Mouse (Mus musculus) layer of hippocampus, adult 18-20 months (tissue): ENCODE measurements around the gene Gpr137. TPM values are rescaled to one million over a fixed set of nuclear protein-coding genes. Genes with fewer than 3 reads are reported as not detected.
"Not testable (repeated sequence)": the region's sequence is repeated elsewhere in the genome, so short reads cannot be mapped to it uniquely, and the experiment has no call there.

ENCODE experiments used
- DNase-seq, 2 experiments: peaks; one replicate each; pipeline ENCODE4 v3.0.0; 2022; ENCODE audit warnings: low spot score in 2 of 2
- long read RNA-seq: library from polyadenylated mRNA; stranded (forward); transcript quantifications from one replicate; pipeline ENCODE4 v2.0.0, GENCODE M21; 2021
- total RNA-seq, 2 experiments: library from RNA; stranded (reverse); gene quantifications; 2 replicates each; pipeline ENCODE4 v1.2.3; 2021

The Gpr137 gene
- 100 to 1,000 TPM; 105 to 108 TPM for total RNA-seq
- long read RNA-seq, transcript Gpr137-205 (7 exons, 1,858 nt): major isoform, 33 of 48 reads
- long read RNA-seq, partial matches to known transcripts: 2 of 48 reads
- long read RNA-seq, other reads (novel, unspliced or antisense): 10 of 48 reads

GRCm38 (mm10) chr19:6942249-6942691 is at the start of gene Gpr137:
Gene Gpr137 (minus strand): TSS chr19:6942480.
- peak; percentile 90 to 96 for DNase-seq

GRCm38 (mm10) chr19:6991166-6991565 is 48.9 kb upstream of the Gpr137 start:
- not testable (repeated sequence) for DNase-seq

GRCm38 (mm10) chr19:6990712-6991111 is 48.4 kb upstream of the Gpr137 start:
- no peak for DNase-seq

GRCm38 (mm10) chr19:6989251-6989650 is 47.0 kb upstream of the Gpr137 start:
- no peak for DNase-seq

- no peak for DNase-seq
Observed at GRCm38 (mm10) chr19:6987904-6988285, 45.6 kb upstream of the Gpr137 start.

- no peak for DNase-seq
Observed at GRCm38 (mm10) chr19:6987061-6987903, 45.0 kb upstream of the Gpr137 start, which contains the start of gene Vegfb. Gene Vegfb (minus strand): TSS chr19:6987651.

GRCm38 (mm10) chr19:6985951-6986708 is 43.9 kb upstream of the Gpr137 start:
- DNase-seq: no peak

- no peak for DNase-seq
Observed at GRCm38 (mm10) chr19:6985300-6985699, 43.0 kb upstream of the Gpr137 start.

GRCm38 (mm10) chr19:6983621-6984020 is 41.3 kb upstream of the Gpr137 start:
- DNase-seq: no peak

GRCm38 (mm10) chr19:6981465-6981864 is 39.2 kb upstream of the Gpr137 start:
- no peak for DNase-seq

GRCm38 (mm10) chr19:6980381-6981093 is 38.3 kb upstream of the Gpr137 start, which contains the start of gene Fkbp2:
Gene Fkbp2 (minus strand): TSS chr19:6980501.
- peak; percentile 98 to 99 for DNase-seq

GRCm38 (mm10) chr19:6979486-6980380 is 37.5 kb upstream of the Gpr137 start:
- DNase-seq: peak; percentile 99

GRCm38 (mm10) chr19:6979001-6979479 is 36.8 kb upstream of the Gpr137 start:
- peak in 1 of 2 experiments; percentile 65 for DNase-seq

GRCm38 (mm10) chr19:6978639-6978974 is 36.3 kb upstream of the Gpr137 start:
- no peak for DNase-seq

GRCm38 (mm10) chr19:6977759-6978638 is 35.7 kb upstream of the Gpr137 start:
- no peak for DNase-seq

GRCm38 (mm10) chr19:6975537-6976521 is 33.5 kb upstream of the Gpr137 start, which contains the start of gene Plcb3:
Gene Plcb3 (minus strand): TSS chr19:6976470.
- DNase-seq: peak in 1 of 2 experiments; percentile 63
